Mouse (Mus musculus): ENCODE data around the gene Akap8l. TPM values are rescaled to one million over a fixed set of nuclear protein-coding genes. Genes with fewer than 3 reads are reported as not detected.

The Akap8l gene
- 101 and 108 TPM in 2 replicates for polyA plus RNA-seq (2015; fragmentation: Nextera tagmentation; extraction: Ambion mirVana)

- ATAC-seq (ENCODE audit: low read depth) = peak; percentile 98
- H3K27me3 ChIP-seq (ENCODE audit: control insufficient read depth, insufficient read depth, low read depth, low read length) = no peaks in the 10 kb centered on the region
These were observed at the start of gene Akap8l for GRCm38 (mm10) chr17:32350382-32350983. TSS of gene Akap8l (minus strand) at chr17:32350607.

GRCm38 (mm10) chr17:32396266-32396665 is 45.9 kb upstream of the Akap8l start:
- 7% methylated on average over 37 of the region's 37 CpGs for WGBS
- no peaks in the 10 kb centered on the region for H3K36me3 ChIP-seq (ENCODE audit: control insufficient read depth, insufficient read depth, low read length)
- H3K9me3 ChIP-seq (ENCODE audit: control insufficient read depth, low read length) = no peaks in the 10 kb centered on the region
- peak overlapping the region; percentile 44 for H3K4me2 ChIP-seq (ENCODE audit: low read depth, low read length)
- H3K9ac ChIP-seq (ENCODE audit: low read length) = no peak overlapping the region
- H3K27me3 ChIP-seq (ENCODE audit: control insufficient read depth, insufficient read depth, low read depth, low read length) = peaks cover 68% of the 10 kb centered on the region
- H3K4me1 ChIP-seq (replicated peaks; ENCODE audit: control insufficient read depth, insufficient read depth, low read length) = peaks cover 7% of the 10 kb centered on the region
- ATAC-seq (ENCODE audit: low read depth) = no peak
- H3K4me3 ChIP-seq (ENCODE audit: low read length) = peak overlapping the region; percentile 22
- H3K27ac ChIP-seq (ENCODE audit: low read length) = no peak overlapping the region

More at GRCm38 (mm10) chr17:32350382-32350983, at the start of gene Akap8l:
- Histone ChIP-seq H3K36me3 (ENCODE audit: control insufficient read depth, insufficient read depth, low read length) (peaks cover 7% of the 10 kb centered on the region; the same call in 1 of the 2 replicates), H3K4me2 (ENCODE audit: low read depth, low read length) (peak within 1 kb of the TSS; percentile 88), H3K4me3 (ENCODE audit: low read length) (peak within 1 kb of the TSS; percentile 97), H3K9me3 (ENCODE audit: control insufficient read depth, low read length) (no peaks in the 10 kb centered on the region), H3K9ac (ENCODE audit: low read length) (peak within 1 kb of the TSS; percentile 87), H3K4me1 (replicated peaks; ENCODE audit: control insufficient read depth, insufficient read depth, low read length) (peaks cover 16% of the 10 kb centered on the region), H3K27ac (ENCODE audit: low read length) (peak within 1 kb of the TSS; percentile 83)
- under 1% methylated on average over 37 of the region's 37 CpGs for WGBS

GRCm38 (mm10) chr17:32393944-32394343 is 43.5 kb upstream of the Akap8l start:
- Histone ChIP-seq H3K4me3 (ENCODE audit: low read length) (no peak overlapping the region), H3K27me3 (ENCODE audit: control insufficient read depth, insufficient read depth, low read depth, low read length) (peaks cover 71% of the 10 kb centered on the region), H3K9ac (ENCODE audit: low read length) (no peak overlapping the region), H3K36me3 (ENCODE audit: control insufficient read depth, insufficient read depth, low read length) (no peaks in the 10 kb centered on the region), H3K9me3 (ENCODE audit: control insufficient read depth, low read length) (no peaks in the 10 kb centered on the region), H3K27ac (ENCODE audit: low read length) (no peak overlapping the region), H3K4me2 (ENCODE audit: low read depth, low read length) (no peak overlapping the region), H3K4me1 (replicated peaks; ENCODE audit: control insufficient read depth, insufficient read depth, low read length) (peaks cover 7% of the 10 kb centered on the region)
- WGBS = 86% methylated on average over 10 of the region's 10 CpGs
- no peak for ATAC-seq (ENCODE audit: low read depth)

- Histone ChIP-seq H3K4me3 (ENCODE audit: low read length) (peak within 1 kb of the TSS; percentile 80), H3K4me1 (replicated peaks; ENCODE audit: control insufficient read depth, insufficient read depth, low read length) (peaks cover 8% of the 10 kb centered on the region; the same call in 1 of the 2 replicates), H3K9ac (ENCODE audit: low read length) (peak within 1 kb of the TSS; percentile 88), H3K36me3 (ENCODE audit: control insufficient read depth, insufficient read depth, low read length) (no peaks in the 10 kb centered on the region), H3K4me2 (ENCODE audit: low read depth, low read length) (peak within 1 kb of the TSS; percentile 97), H3K27ac (ENCODE audit: low read length) (peak within 1 kb of the TSS; percentile 78), H3K27me3 (ENCODE audit: control insufficient read depth, insufficient read depth, low read depth, low read length) (peaks cover 30% of the 10 kb centered on the region), H3K9me3 (ENCODE audit: control insufficient read depth, low read length) (no peaks in the 10 kb centered on the region)
- 0% methylated on average over 25 of the region's 44 CpGs for WGBS
- peak; percentile 92 for ATAC-seq (ENCODE audit: low read depth)
These were observed 38.8 kb upstream of the Akap8l start, which contains the start of gene Wiz for GRCm38 (mm10) chr17:32389101-32389659. TSS of gene Wiz (minus strand) at chr17:32389439.

GRCm38 (mm10) chr17:32388370-32389100 is 38.1 kb upstream of the Akap8l start:
- peak overlapping the region; percentile 88 for H3K9ac ChIP-seq (ENCODE audit: low read length)
- H3K27ac ChIP-seq (ENCODE audit: low read length) = peak overlapping the region; percentile 78
- peak overlapping the region; percentile 80 for H3K4me3 ChIP-seq (ENCODE audit: low read length)
- H3K9me3 ChIP-seq (ENCODE audit: control insufficient read depth, low read length) = no peaks in the 10 kb centered on the region
- no peaks in the 10 kb centered on the region; the same call in 1 of the 2 replicates for H3K36me3 ChIP-seq (ENCODE audit: control insufficient read depth, insufficient read depth, low read length)
- 1% methylated on average over 39 of the region's 39 CpGs for WGBS
- peaks cover 8% of the 10 kb centered on the region; the same call in 1 of the 2 replicates for H3K4me1 ChIP-seq (replicated peaks; ENCODE audit: control insufficient read depth, insufficient read depth, low read length)
- H3K4me2 ChIP-seq (ENCODE audit: low read depth, low read length) = peak overlapping the region; percentile 97
- H3K27me3 ChIP-seq (ENCODE audit: control insufficient read depth, insufficient read depth, low read depth, low read length) = peaks cover 24% of the 10 kb centered on the region
- peak; percentile 54 for ATAC-seq (ENCODE audit: low read depth)

GRCm38 (mm10) chr17:32387986-32388369 is 37.6 kb upstream of the Akap8l start:
- H3K4me1 ChIP-seq (replicated peaks; ENCODE audit: control insufficient read depth, insufficient read depth, low read length) = peaks cover 8% of the 10 kb centered on the region; the same call in 1 of the 2 replicates
- peaks cover 20% of the 10 kb centered on the region for H3K27me3 ChIP-seq (ENCODE audit: control insufficient read depth, insufficient read depth, low read depth, low read length)
- H3K9ac ChIP-seq (ENCODE audit: low read length) = peak overlapping the region; percentile 88
- peak overlapping the region; percentile 80 for H3K4me3 ChIP-seq (ENCODE audit: low read length)
- H3K4me2 ChIP-seq (ENCODE audit: low read depth, low read length) = peak overlapping the region; percentile 97
- no peak for ATAC-seq (ENCODE audit: low read depth)
- 28% methylated on average over 7 of the region's 7 CpGs for WGBS
- no peaks in the 10 kb centered on the region for H3K9me3 ChIP-seq (ENCODE audit: control insufficient read depth, low read length)
- peaks cover 2% of the 10 kb centered on the region; the same call in 1 of the 2 replicates for H3K36me3 ChIP-seq (ENCODE audit: control insufficient read depth, insufficient read depth, low read length)
- peak overlapping the region; percentile 39; the same call in 1 of the 2 replicates for H3K27ac ChIP-seq (ENCODE audit: low read length)

- peaks cover 5% of the 10 kb centered on the region; the same call in 1 of the 2 replicates for H3K4me1 ChIP-seq (replicated peaks; ENCODE audit: control insufficient read depth, insufficient read depth, low read length)
- H3K4me2 ChIP-seq (ENCODE audit: low read depth, low read length) = no peak overlapping the region
These were observed 36.4 kb upstream of the Akap8l start for GRCm38 (mm10) chr17:32386659-32387432.

GRCm38 (mm10) chr17:32383661-32384060 is 33.3 kb upstream of the Akap8l start:
- Histone ChIP-seq H3K4me1 (replicated peaks; ENCODE audit: control insufficient read depth, insufficient read depth, low read length) (peaks cover 5% of the 10 kb centered on the region; the same call in 1 of the 2 replicates), H3K9me3 (ENCODE audit: control insufficient read depth, low read length) (no peaks in the 10 kb centered on the region), H3K9ac (ENCODE audit: low read length) (no peak overlapping the region), H3K27me3 (ENCODE audit: control insufficient read depth, insufficient read depth, low read depth, low read length) (no peaks in the 10 kb centered on the region), H3K36me3 (ENCODE audit: control insufficient read depth, insufficient read depth, low read length) (peaks cover 4% of the 10 kb centered on the region; the same call in 1 of the 2 replicates), H3K4me3 (ENCODE audit: low read length) (no peak overlapping the region), H3K4me2 (ENCODE audit: low read depth, low read length) (no peak overlapping the region), H3K27ac (ENCODE audit: low read length) (no peak overlapping the region)
- 78% methylated on average over 5 of the region's 5 CpGs for WGBS
- ATAC-seq (ENCODE audit: low read depth) = no peak

More at GRCm38 (mm10) chr17:32386659-32387432, 36.4 kb upstream of the Akap8l start:
- Histone ChIP-seq H3K27me3 (ENCODE audit: control insufficient read depth, insufficient read depth, low read depth, low read length) (peaks cover 9% of the 10 kb centered on the region), H3K36me3 (ENCODE audit: control insufficient read depth, insufficient read depth, low read length) (peaks cover 4% of the 10 kb centered on the region; the same call in 1 of the 2 replicates), H3K9ac (ENCODE audit: low read length) (no peak overlapping the region), H3K9me3 (ENCODE audit: control insufficient read depth, low read length) (no peaks in the 10 kb centered on the region), H3K27ac (ENCODE audit: low read length) (no peak overlapping the region), H3K4me3 (ENCODE audit: low read length) (no peak overlapping the region)
- WGBS = 58% methylated on average over 9 of the region's 9 CpGs
- no peak for ATAC-seq (ENCODE audit: low read depth)

Measured in lung, embryonic 16.5 days (tissue).